Mouse (Mus musculus) CH12.LX (cell line): Measurements from ENCODE around the gene Rita1. TPM values are rescaled to one million over a fixed set of nuclear protein-coding genes. Genes with fewer than 3 reads are reported as not detected.

Experiments
- DNase-seq: peaks from one replicate; pipeline ENCODE4 v3.0.0-alpha.2; 2013; ENCODE audit errors: extremely low read depth
- H3K27ac ChIP-seq: 2 replicates; pipeline ENCODE4 v1.5.1; 2012; ENCODE audit warnings: low read depth, mild to moderate bottlenecking, control low read depth, moderate library complexity; ENCODE audit not compliant: insufficient read depth
- H3K27me3 ChIP-seq: replicated peaks from 2 replicates; pipeline ENCODE3; 2012; ENCODE audit warnings: inconsistent platforms
- H3K36me3 ChIP-seq, 2 experiments: replicated peaks in 1 of 2; 2 replicates each; pipeline versions ENCODE3 to v1.6.1; 2012; ENCODE audit warnings: inconsistent platforms in 1 of 2, low read length in 1 of 2, mild to moderate bottlenecking in 1 of 2, mixed read lengths in 1 of 2, moderate library complexity in 1 of 2; ENCODE audit not compliant: control insufficient read depth in 1 of 2, insufficient read depth in 1 of 2
- H3K4me1 ChIP-seq, 2 experiments: 2 replicates each; pipeline ENCODE4 v1.6.1; 2012; ENCODE audit warnings: inconsistent platforms in 1 of 2, moderate library complexity in 1 of 2; ENCODE audit not compliant: insufficient read depth in 2 of 2, control insufficient read depth in 1 of 2
- H3K4me2 ChIP-seq: 2 replicates; pipeline ENCODE4 v1.6.1; 2012; ENCODE audit warnings: low read depth, mild to moderate bottlenecking, control low read depth; ENCODE audit not compliant: poor library complexity, insufficient read depth, severe bottlenecking
- H3K4me3 ChIP-seq, 3 experiments: fragments of 150-350 bp in 1 of 3; sonication (generic) in 1 of 3; replicated peaks in 1 of 3; 2 replicates each; pipeline versions ENCODE3 to v1.5.1; 2011 to 2012; ENCODE audit warnings: low read depth in 2 of 3, low read length in 2 of 3, mild to moderate bottlenecking in 2 of 3, moderate library complexity in 2 of 3, control low read depth in 1 of 3, improper control_type of control experiment in 1 of 3, inconsistent platforms in 1 of 3, mixed read lengths in 1 of 3; ENCODE audit not compliant: poor library complexity in 1 of 3
- H3K79me2 ChIP-seq: replicated peaks from 2 replicates; pipeline ENCODE4 v1.6.1; 2012; ENCODE audit warnings: mild to moderate bottlenecking, moderate library complexity; ENCODE audit not compliant: control insufficient read depth, poor library complexity, insufficient read depth, severe bottlenecking; ENCODE audit errors: extremely low read depth
- H3K9ac ChIP-seq: 2 replicates; pipeline ENCODE4 v1.6.1; 2012; ENCODE audit warnings: low read depth, mild to moderate bottlenecking, control low read depth, moderate library complexity; ENCODE audit not compliant: insufficient read depth
- H3K9me3 ChIP-seq: replicated peaks from 2 replicates; pipeline ENCODE3; 2012; ENCODE audit warnings: low read length, inconsistent platforms, mixed read lengths
- ELF1 ChIP-seq: IDR thresholded peaks from 2 replicates; pipeline ENCODE4 v1.6.1; 2014; ENCODE audit warnings: low read depth, mild to moderate bottlenecking, inconsistent platforms, low read length, improper control_type of control experiment
- HCFC1 ChIP-seq: IDR thresholded peaks from 2 replicates; pipeline ENCODE4 v1.6.1; 2012; ENCODE audit warnings: low read depth, mild to moderate bottlenecking, inconsistent platforms, low read length, improper control_type of control experiment
- NRF1 ChIP-seq: IDR thresholded peaks from 2 replicates; pipeline ENCODE4 v1.6.1; 2014; ENCODE audit warnings: low read depth, mild to moderate bottlenecking, inconsistent platforms, low read length, improper control_type of control experiment, moderate library complexity
- USF2 ChIP-seq: conservative IDR thresholded peaks from 2 replicates; pipeline ENCODE4 v1.6.1; 2011; ENCODE audit warnings: low read depth, low read length, improper control_type of control experiment
- dilution Hi-C: fragments of 300-500 bp; cut with MboI; formaldehyde crosslinking; loops from 2 replicates; pipeline ENCODE4 v1.14.3; 2020; ENCODE audit warnings: low sequenced_read_pairs; ENCODE audit not compliant: extremely low pct_unique_long_range_greater_than_20kb, extremely low pct_ligation_motif_present
- in situ Hi-C: fragments of 300-500 bp; cut with MboI; formaldehyde crosslinking; loops from 3 replicates; pipeline ENCODE4 v1.14.3; 2019; ENCODE audit warnings: low sequenced_read_pairs, low pct_ligation_motif_present, low pct_unique_long_range_greater_than_20kb, mixed read lengths
- polyA plus RNA-seq: library from polyadenylated mRNA; unstranded; fragments of >175 nt; gene quantifications from 2 replicates; pipeline ENCODE4 v1.2.1, GENCODE M21; 2012; ENCODE audit warnings: low read depth; ENCODE audit not compliant: insufficient read length
- total RNA-seq, 2 experiments: library from RNA; depleted of rRNA; stranded (reverse); fragments of 300-350 nt in 1 of 2; fragments of >200 nt in 1 of 2; gene quantifications; 2 replicates each; pipeline ENCODE4 v1.2.3; 2012 to 2014

Gene Rita1
- total and polyA plus RNA-seq, 3 experiments = 6.3 to 10.2 (median 7.3) TPM

GRCm38 (mm10) chr5:120548236-120548850 is 64.0 kb downstream of the Rita1 start:
- no peaks in the 10 kb centered on the region for H3K9me3 ChIP-seq
- dilution Hi-C loops = no loop called here
- H3K4me2 ChIP-seq = no peak overlapping the region
- peak; percentile 58; the same call in 1 of the 2 replicates for TF ChIP-seq NRF1
- no peak for TF ChIP-seq ELF1
- TF ChIP-seq HCFC1 = no peak
- no peak for TF ChIP-seq USF2
- TF ChIP-seq, all 38 proteins: peak for 1
- no peaks in the 10 kb centered on the region for H3K27me3 ChIP-seq
- H3K36me3 ChIP-seq = peaks cover 0 to 35% of the 10 kb centered on the region in 2 experiments
- peaks cover 0 to 9% of the 10 kb centered on the region in 2 experiments; a peak in 2 of 4 replicates for H3K4me1 ChIP-seq
- DNase-seq = no peak
- in situ Hi-C loops = no loop called here
- no peak overlapping the region for H3K27ac ChIP-seq
- H3K4me3 ChIP-seq = no peak overlapping the region
- H3K79me2 ChIP-seq = no peaks in the 10 kb centered on the region
- H3K9ac ChIP-seq = no peak overlapping the region

Other genes starting within 250 kb of the Rita1 start
- not detected in 2 replicates for gene Lhx5, start 180.9 kb downstream of the Rita1 start, total RNA-seq (2012; rRNA removed)
- not detected in 2 replicates for gene Lhx5, start 180.9 kb downstream of the Rita1 start, total RNA-seq (2014; rRNA removed)
- gene Lhx5, start 180.9 kb downstream of the Rita1 start, polyA plus RNA-seq = not detected in 2 replicates
- 1.8 and 4.0 TPM in 2 replicates for gene Sdsl, start 139.8 kb downstream of the Rita1 start, total RNA-seq (2012; rRNA removed)
- not detected in 2 replicates for gene Sdsl, start 139.8 kb downstream of the Rita1 start, total RNA-seq (2014; rRNA removed)
- 0.37 TPM in 1 of 2 replicates, not detected in the other for gene Sdsl, start 139.8 kb downstream of the Rita1 start, polyA plus RNA-seq
- not detected in 2 replicates for gene Sds, start 136.1 kb downstream of the Rita1 start, total RNA-seq (2012; rRNA removed)
- gene Sds, start 136.1 kb downstream of the Rita1 start, total RNA-seq (2014; rRNA removed) = not detected in 2 replicates
- gene Sds, start 136.1 kb downstream of the Rita1 start, polyA plus RNA-seq = 0.76 and 1.5 TPM in 2 replicates
- gene Plbd2, start 109.0 kb downstream of the Rita1 start, total RNA-seq (2012; rRNA removed) = 10.8 and 21.3 TPM in 2 replicates
- gene Plbd2, start 109.0 kb downstream of the Rita1 start, total RNA-seq (2014; rRNA removed) = 7.1 and 9.0 TPM in 2 replicates
- gene Plbd2, start 109.0 kb downstream of the Rita1 start, polyA plus RNA-seq = 24.3 and 28.8 TPM in 2 replicates
- gene Slc8b1, start 101.4 kb downstream of the Rita1 start, total RNA-seq (2012; rRNA removed) = 3.3 and 5.8 TPM in 2 replicates
- 3.2 and 3.6 TPM in 2 replicates for gene Slc8b1, start 101.4 kb downstream of the Rita1 start, total RNA-seq (2014; rRNA removed)
- gene Slc8b1, start 101.4 kb downstream of the Rita1 start, polyA plus RNA-seq = 4.6 and 5.1 TPM in 2 replicates
- gene Tpcn1, start 23.9 kb downstream of the Rita1 start, total RNA-seq (2012; rRNA removed) = 1.9 and 2.2 TPM in 2 replicates
- gene Tpcn1, start 23.9 kb downstream of the Rita1 start, total RNA-seq (2014; rRNA removed) = 0.90 and 1.0 TPM in 2 replicates
- gene Tpcn1, start 23.9 kb downstream of the Rita1 start, polyA plus RNA-seq = 4.2 and 5.4 TPM in 2 replicates
- 0.25 and 0.59 TPM in 2 replicates for gene Iqcd, start 23.6 kb downstream of the Rita1 start, total RNA-seq (2012; rRNA removed)
- gene Iqcd, start 23.6 kb downstream of the Rita1 start, total RNA-seq (2014; rRNA removed) = not detected in 2 replicates
- 0.35 and 0.77 TPM in 2 replicates for gene Iqcd, start 23.6 kb downstream of the Rita1 start, polyA plus RNA-seq
- 83.6 and 93.6 TPM in 2 replicates for gene Ddx54, start 150 bp upstream of the Rita1 start, total RNA-seq (2012; rRNA removed)
- 56.6 and 63.7 TPM in 2 replicates for gene Ddx54, start 150 bp upstream of the Rita1 start, total RNA-seq (2014; rRNA removed)
- gene Ddx54, start 150 bp upstream of the Rita1 start, polyA plus RNA-seq = 91.8 and 96.8 TPM in 2 replicates
- gene Cfap73, start 21.6 kb upstream of the Rita1 start, total RNA-seq (2012; rRNA removed) = not detected in 2 replicates
- not detected in 2 replicates for gene Cfap73, start 21.6 kb upstream of the Rita1 start, total RNA-seq (2014; rRNA removed)
- 0.26 TPM in 1 of 2 replicates, not detected in the other for gene Cfap73, start 21.6 kb upstream of the Rita1 start, polyA plus RNA-seq
- gene Rasal1, start 36.2 kb upstream of the Rita1 start, total RNA-seq (2012; rRNA removed) = 15.6 and 17.7 TPM in 2 replicates
- 11.7 TPM in 2 replicates for gene Rasal1, start 36.2 kb upstream of the Rita1 start, total RNA-seq (2014; rRNA removed)
- gene Rasal1, start 36.2 kb upstream of the Rita1 start, polyA plus RNA-seq = 19.6 and 21.4 TPM in 2 replicates
- 3.2 and 3.9 TPM in 2 replicates for gene Dtx1, start 99.3 kb upstream of the Rita1 start, total RNA-seq (2012; rRNA removed)
- 0.30 and 0.98 TPM in 2 replicates for gene Dtx1, start 99.3 kb upstream of the Rita1 start, total RNA-seq (2014; rRNA removed)
- gene Dtx1, start 99.3 kb upstream of the Rita1 start, polyA plus RNA-seq = 2.1 and 2.9 TPM in 2 replicates
- gene Oas2, start 137.3 kb upstream of the Rita1 start, total RNA-seq (2012; rRNA removed) = not detected in 2 replicates
- not detected in 2 replicates for gene Oas2, start 137.3 kb upstream of the Rita1 start, total RNA-seq (2014; rRNA removed)
- not detected in 2 replicates for gene Oas2, start 137.3 kb upstream of the Rita1 start, polyA plus RNA-seq
- gene Oas3, start 165.1 kb upstream of the Rita1 start, total RNA-seq (2012; rRNA removed) = 0.13 and 0.30 TPM in 2 replicates
- gene Oas3, start 165.1 kb upstream of the Rita1 start, total RNA-seq (2014; rRNA removed) = not detected in 2 replicates
- gene Oas3, start 165.1 kb upstream of the Rita1 start, polyA plus RNA-seq = 0.05 TPM in 1 of 2 replicates, not detected in the other
- gene Oas1e, start 182.9 kb upstream of the Rita1 start, total RNA-seq (2012; rRNA removed) = not detected in 2 replicates
- not detected in 2 replicates for gene Oas1e, start 182.9 kb upstream of the Rita1 start, total RNA-seq (2014; rRNA removed)
- not detected in 2 replicates for gene Oas1e, start 182.9 kb upstream of the Rita1 start, polyA plus RNA-seq
- 1.6 and 1.7 TPM in 2 replicates for gene Oas1c, start 199.9 kb upstream of the Rita1 start, total RNA-seq (2012; rRNA removed)
- 3.6 TPM in 2 replicates for gene Oas1c, start 199.9 kb upstream of the Rita1 start, total RNA-seq (2014; rRNA removed)
- gene Oas1c, start 199.9 kb upstream of the Rita1 start, polyA plus RNA-seq = 3.6 and 4.7 TPM in 2 replicates
- not detected in 2 replicates for gene Oas1f, start 234.8 kb upstream of the Rita1 start, total RNA-seq (2012; rRNA removed)
- gene Oas1f, start 234.8 kb upstream of the Rita1 start, total RNA-seq (2014; rRNA removed) = not detected in 2 replicates
- gene Oas1f, start 234.8 kb upstream of the Rita1 start, polyA plus RNA-seq = not detected in 2 replicates
- not detected in 2 replicates for gene Oas1h, start 248.8 kb upstream of the Rita1 start, total RNA-seq (2012; rRNA removed)
- gene Oas1h, start 248.8 kb upstream of the Rita1 start, total RNA-seq (2014; rRNA removed) = not detected in 2 replicates
- not detected in 2 replicates for gene Oas1h, start 248.8 kb upstream of the Rita1 start, polyA plus RNA-seq